Mouse (Mus musculus) liver, embryonic 12.5 days (tissue): ENCODE measurements around the gene Hras. TPM values are rescaled to one million over a fixed set of nuclear protein-coding genes. Genes with fewer than 3 reads are reported as not detected.
A peak's percentile ranks its signal among the peaks of the same experiment; 100 is the strongest.

Experiments
- ATAC-seq: fragments of 200-750 bp; cut with Nextera tagmentation; 2 replicates; pipeline ENCODE4 v1.8.0; 2017; ENCODE audit warnings: moderate number of reproducible peaks, mild to moderate bottlenecking, moderate library complexity
- H3K27ac ChIP-seq: fragments of 300-500 bp; sonication (generic); 2 replicates; pipeline ENCODE4 v1.5.1; 2016; ENCODE audit warnings: mild to moderate bottlenecking
- H3K27me3 ChIP-seq: fragments of 300-500 bp; sonication (generic); replicated peaks from 2 replicates; pipeline ENCODE4 v1.6.1; 2016; ENCODE audit warnings: mild to moderate bottlenecking, moderate library complexity
- H3K36me3 ChIP-seq: fragments of 300-500 bp; sonication (generic); 2 replicates; pipeline ENCODE4 v1.6.1; 2016; ENCODE audit warnings: mild to moderate bottlenecking, moderate library complexity
- H3K4me1 ChIP-seq: fragments of 300-500 bp; sonication (generic); 2 replicates; pipeline ENCODE4 v1.6.1; 2016
- H3K4me2 ChIP-seq: fragments of 300-500 bp; sonication (generic); 2 replicates; pipeline ENCODE4 v1.6.1; 2016; ENCODE audit warnings: mild to moderate bottlenecking, moderate library complexity
- H3K4me3 ChIP-seq: fragments of 300-500 bp; sonication (generic); 2 replicates; pipeline ENCODE4 v1.5.1; 2016; ENCODE audit warnings: mild to moderate bottlenecking, moderate library complexity
- H3K9ac ChIP-seq: fragments of 300-500 bp; sonication (generic); 2 replicates; pipeline ENCODE4 v1.6.1; 2016; ENCODE audit warnings: mild to moderate bottlenecking, moderate library complexity
- H3K9me3 ChIP-seq: fragments of 300-500 bp; sonication (generic); replicated peaks from 2 replicates; pipeline ENCODE4 v1.6.1; 2016; ENCODE audit warnings: mild to moderate bottlenecking, moderate library complexity
- WGBS: fragments of 180-500 bp; shearing (Covaris S2); methylation state at CpG from one replicate; pipeline ENCODE4 v1.1.7; 2016; ENCODE audit not compliant: insufficient replicate concordance; 5-methylcytosine and 5-hydroxymethylcytosine counted together
- polyA plus RNA-seq: library from polyadenylated mRNA; unstranded; fragments of >200 nt; fragmentation: Nextera tagmentation; extraction: Ambion mirVana; gene quantifications from 2 replicates; pipeline ENCODE4 v1.2.1, GENCODE M21; 2016

Gene Hras
- polyA plus RNA-seq, 1 experiment from 2014 or later, result 125 TPM

- Histone ChIP-seq H3K4me3 (peak within 1 kb of the TSS; percentile 70), H3K4me1 (peaks cover 61% of the 10 kb centered on the region), H3K4me2 (peak within 1 kb of the TSS; percentile 79), H3K27ac (peak within 1 kb of the TSS; percentile 82), H3K36me3 (no peaks in the 10 kb centered on the region), H3K9me3 (no peaks in the 10 kb centered on the region), H3K9ac (peak within 1 kb of the TSS; percentile 76), H3K27me3 (peaks cover 4% of the 10 kb centered on the region; the same call in 1 of the 2 replicates)
- peak; percentile 88 for ATAC-seq
- WGBS, result 3% methylated on average over 55 of the region's 55 CpGs
Measured at GRCm38 (mm10) chr7:141172116-141173006, 21.4 kb downstream of the Hras start, which contains the start of gene Rnh1. Gene Rnh1 (minus strand): TSS chr7:141172857.

DNA sequence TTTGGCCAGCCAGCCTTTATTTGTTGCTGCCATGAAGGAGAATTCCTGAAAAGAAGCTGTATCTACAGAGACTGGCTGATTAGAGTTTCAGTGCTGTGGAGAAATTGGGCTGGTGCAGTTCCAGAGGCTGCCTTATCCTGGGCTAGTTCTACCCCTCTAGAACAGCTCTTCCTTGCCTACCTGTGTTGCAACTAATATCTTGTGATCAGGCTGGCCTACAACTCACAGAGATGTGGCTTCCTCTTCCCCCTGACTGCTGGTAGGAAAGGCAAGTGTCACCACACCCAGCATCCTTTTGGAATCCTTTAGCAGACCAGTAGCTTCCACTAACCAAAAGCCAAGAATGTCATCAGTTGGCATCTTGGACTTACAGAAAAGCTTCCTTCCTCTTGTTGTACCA, 23.9 kb downstream of the Hras start:
- Histone ChIP-seq H3K27me3 (no peaks in the 10 kb centered on the region), H3K36me3 (peaks cover 16% of the 10 kb centered on the region), H3K27ac (peak overlapping the region; percentile 85), H3K4me2 (peak overlapping the region; percentile 38; the same call in 1 of the 2 replicates), H3K4me3 (no peak overlapping the region), H3K9ac (peak overlapping the region; percentile 42), H3K9me3 (no peaks in the 10 kb centered on the region), H3K4me1 (peaks cover 68% of the 10 kb centered on the region)
- no peak for ATAC-seq

DNA sequence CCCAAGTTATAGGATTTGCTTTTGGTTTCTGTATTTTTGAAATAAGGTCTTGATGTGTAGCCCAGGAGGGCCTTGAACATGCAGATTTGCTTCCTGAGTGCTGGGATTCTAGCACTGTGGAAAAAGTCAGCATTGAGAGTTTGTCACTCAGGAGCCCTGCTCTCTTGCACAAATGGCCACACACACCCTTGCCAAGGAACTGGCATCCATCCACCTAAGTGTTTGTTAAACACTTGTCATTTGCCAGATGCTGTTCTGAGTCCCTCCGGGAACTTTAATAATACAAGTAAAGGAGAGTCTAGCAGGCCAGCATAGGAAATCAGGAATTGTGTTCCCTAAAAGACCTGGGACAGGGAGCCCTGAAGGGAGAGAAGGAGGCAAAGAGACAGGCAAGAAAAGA, 24.5 kb downstream of the Hras start:
- no peak for ATAC-seq
- Histone ChIP-seq H3K4me2 (peak overlapping the region; percentile 92), H3K36me3 (peaks cover 22% of the 10 kb centered on the region), H3K9me3 (no peaks in the 10 kb centered on the region), H3K4me1 (peaks cover 68% of the 10 kb centered on the region), H3K4me3 (no peak overlapping the region), H3K9ac (peak overlapping the region; percentile 13; the same call in 1 of the 2 replicates), H3K27ac (peak overlapping the region; percentile 85), H3K27me3 (no peaks in the 10 kb centered on the region)
- WGBS, result 89% methylated on average over 1 of the region's 1 CpGs

DNA sequence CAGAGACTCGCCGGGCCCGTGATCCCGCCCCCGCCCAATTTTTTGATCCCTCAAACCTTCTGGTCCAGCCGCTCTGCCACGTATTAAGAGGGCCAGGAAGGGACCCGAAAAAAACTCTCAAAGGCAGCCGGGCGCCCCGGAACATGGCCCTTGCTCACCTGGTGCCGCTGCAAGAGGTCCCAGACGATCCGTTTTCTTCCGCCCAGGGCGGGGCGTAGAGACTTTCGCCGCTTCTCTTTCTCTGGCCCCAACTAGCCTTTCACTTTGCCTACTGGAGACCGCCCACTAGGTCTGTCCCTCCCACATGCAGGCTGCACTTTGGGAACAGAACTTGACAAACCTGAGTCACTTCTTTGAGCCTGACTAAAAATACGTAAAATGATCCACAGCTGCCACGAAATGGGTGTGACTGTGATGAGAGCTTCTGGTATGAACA, 25.3 kb downstream of the Hras start:
- Histone ChIP-seq H3K27ac (peak overlapping the region; percentile 85), H3K4me1 (peaks cover 67% of the 10 kb centered on the region), H3K9ac (peak overlapping the region; percentile 80), H3K27me3 (no peaks in the 10 kb centered on the region), H3K4me3 (peak overlapping the region; percentile 67), H3K4me2 (peak overlapping the region; percentile 92), H3K9me3 (no peaks in the 10 kb centered on the region), H3K36me3 (peaks cover 30% of the 10 kb centered on the region)
- peak; percentile 63 for ATAC-seq
- 2% methylated on average over 22 of the region's 22 CpGs for WGBS

DNA sequence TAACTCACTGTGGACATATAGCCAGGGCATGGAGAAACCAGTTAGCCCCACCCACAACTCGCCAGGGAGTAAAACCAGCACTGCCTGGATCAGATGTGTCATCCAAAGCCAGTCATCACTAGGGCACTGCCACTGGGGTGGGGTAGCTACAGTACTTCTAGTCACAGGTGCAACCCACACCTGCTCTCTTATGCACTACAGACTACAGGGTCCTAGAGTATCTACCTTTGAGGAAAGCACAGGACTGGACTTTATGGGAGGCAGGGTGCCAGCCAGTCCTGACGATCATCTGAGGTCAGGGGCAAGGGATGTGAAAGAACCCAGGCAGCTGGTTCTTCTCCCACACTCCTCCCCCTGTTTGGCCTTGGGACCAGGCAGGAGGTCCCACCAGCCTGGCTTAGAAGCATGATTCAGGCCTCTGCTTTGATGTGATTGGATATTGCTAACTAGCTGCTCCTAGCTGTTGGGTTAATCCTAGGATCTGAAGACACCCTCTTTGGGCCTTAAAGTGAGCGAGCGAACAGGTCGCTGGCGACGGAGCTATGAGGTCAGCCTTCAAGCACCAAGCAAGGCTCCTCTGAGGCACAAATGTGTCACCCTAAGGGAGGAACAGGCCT, 25.8 kb downstream of the Hras start:
- Histone ChIP-seq H3K9ac (peak overlapping the region; percentile 80), H3K9me3 (no peaks in the 10 kb centered on the region), H3K36me3 (peaks cover 35% of the 10 kb centered on the region), H3K4me1 (peaks cover 62% of the 10 kb centered on the region), H3K27ac (peak overlapping the region; percentile 85), H3K4me2 (peak overlapping the region; percentile 92), H3K4me3 (peak overlapping the region; percentile 67), H3K27me3 (no peaks in the 10 kb centered on the region)
- WGBS, result 11% methylated on average over 7 of the region's 7 CpGs
- ATAC-seq, result peak; percentile 23

DNA sequence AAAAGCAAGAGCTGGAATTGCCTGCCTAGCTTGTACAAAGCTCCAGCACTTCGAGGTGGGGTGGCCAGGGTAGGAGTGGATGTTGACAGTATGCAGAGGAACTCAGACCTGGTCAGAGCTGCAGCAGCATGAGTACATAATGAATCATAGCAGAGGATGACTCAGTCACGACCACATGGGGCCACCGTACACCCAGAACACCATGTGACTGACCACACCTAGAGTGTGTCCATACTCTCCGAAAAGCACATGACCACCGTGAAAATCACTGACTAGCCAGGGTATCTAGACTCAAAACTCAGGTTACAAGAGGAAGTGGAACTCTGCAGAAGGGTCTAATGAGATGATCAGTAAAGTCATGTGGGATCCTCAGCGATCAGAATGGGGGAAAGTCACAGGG, 29.0 kb downstream of the Hras start:
- H3K27ac ChIP-seq, result 0 out of 2 replicates have a peak overlapping the region, but pooled peaks have one; percentile 33
- 60% methylated on average over 6 of the region's 6 CpGs for WGBS
- H3K9me3 ChIP-seq, result no peaks in the 10 kb centered on the region
- no peak for ATAC-seq
- no peak overlapping the region for H3K4me3 ChIP-seq
- H3K36me3 ChIP-seq, result peaks cover 65% of the 10 kb centered on the region
- 0 out of 2 replicates have a peak overlapping the region, but pooled peaks have one; percentile 20 for H3K9ac ChIP-seq
- H3K27me3 ChIP-seq, result no peaks in the 10 kb centered on the region
- H3K4me1 ChIP-seq, result peaks cover 34% of the 10 kb centered on the region
- H3K4me2 ChIP-seq, result no peak overlapping the region

- H3K9me3 ChIP-seq, result no peaks in the 10 kb centered on the region
- H3K36me3 ChIP-seq, result peaks cover 70% of the 10 kb centered on the region
- H3K4me3 ChIP-seq, result no peak overlapping the region
- H3K9ac ChIP-seq, result 0 out of 2 replicates have a peak overlapping the region, but pooled peaks have one; percentile 20
- 89% methylated on average over 7 of the region's 7 CpGs for WGBS
- no peak overlapping the region for H3K4me2 ChIP-seq
- H3K27me3 ChIP-seq, result no peaks in the 10 kb centered on the region
- H3K27ac ChIP-seq, result 0 out of 2 replicates have a peak overlapping the region, but pooled peaks have one; percentile 33
- no peak for ATAC-seq
- H3K4me1 ChIP-seq, result peaks cover 30% of the 10 kb centered on the region
Measured at GRCm38 (mm10) chr7:141164397-141164796, 29.4 kb downstream of the Hras start.

- no peak overlapping the region for H3K27ac ChIP-seq
- no peak overlapping the region for H3K4me2 ChIP-seq
- ATAC-seq, result no peak
- H3K9ac ChIP-seq, result no peak overlapping the region
- H3K4me1 ChIP-seq, result 0 out of 2 replicates have a peak, but pooled peaks cover 4% of the 10 kb centered on the region
- 94% methylated on average over 9 of the region's 9 CpGs for WGBS
- H3K27me3 ChIP-seq, result no peaks in the 10 kb centered on the region
- peaks cover 97% of the 10 kb centered on the region for H3K36me3 ChIP-seq
- no peaks in the 10 kb centered on the region for H3K9me3 ChIP-seq
- H3K4me3 ChIP-seq, result no peak overlapping the region
Measured at GRCm38 (mm10) chr7:141155362-141155761, 38.4 kb downstream of the Hras start.

DNA sequence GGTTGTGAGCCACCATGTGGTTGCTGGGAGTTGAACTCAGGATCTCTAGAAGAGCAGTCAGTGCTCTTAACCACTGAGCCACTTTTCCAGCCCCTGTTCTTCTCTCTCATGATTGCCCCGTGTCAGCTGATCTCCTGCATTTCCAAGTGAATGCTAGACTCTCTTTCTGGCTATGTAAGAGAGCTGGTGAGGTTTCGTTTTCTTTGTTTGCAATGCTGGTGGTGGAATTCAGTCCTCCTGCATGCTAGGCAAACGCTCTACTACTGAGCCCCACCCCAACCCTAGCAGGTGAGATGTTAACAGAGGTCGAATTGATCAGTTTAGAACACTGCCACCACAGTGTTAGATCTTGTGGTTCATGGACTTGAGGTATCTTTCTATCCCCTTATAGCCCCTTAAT, 45.2 kb downstream of the Hras start:
- H3K4me2 ChIP-seq, result no peak overlapping the region
- H3K9ac ChIP-seq, result no peak overlapping the region
- H3K9me3 ChIP-seq, result no peaks in the 10 kb centered on the region
- peak overlapping the region; percentile 86; the same call in 1 of the 2 replicates for H3K27ac ChIP-seq
- H3K4me1 ChIP-seq, result peaks cover 46% of the 10 kb centered on the region
- 71% methylated on average over 4 of the region's 4 CpGs for WGBS
- H3K36me3 ChIP-seq, result peaks cover 99% of the 10 kb centered on the region
- no peak overlapping the region for H3K4me3 ChIP-seq
- no peak for ATAC-seq
- no peaks in the 10 kb centered on the region for H3K27me3 ChIP-seq

DNA sequence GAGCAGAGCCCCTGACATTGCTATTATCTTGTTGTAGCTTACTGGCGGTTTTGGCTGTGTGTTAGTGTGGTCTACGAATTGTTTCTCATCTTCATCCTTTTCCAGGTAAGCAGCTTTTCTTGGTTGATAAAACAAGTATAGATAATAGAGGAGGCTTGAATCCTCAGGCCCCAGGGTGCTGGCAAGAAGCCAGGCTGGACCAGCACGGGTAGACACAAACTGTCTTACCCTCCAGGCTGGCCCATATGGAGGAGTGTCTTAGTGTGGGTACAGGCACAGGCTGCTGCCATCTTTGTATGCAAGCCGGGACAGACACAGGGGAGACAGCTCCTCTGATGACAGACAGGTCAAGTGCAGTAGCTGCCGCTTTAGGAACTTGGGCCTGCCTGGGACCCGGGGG, 46.8 kb downstream of the Hras start:
- H3K4me3 ChIP-seq, result peak overlapping the region; percentile 14; the same call in 1 of the 2 replicates
- peak overlapping the region; percentile 45 for H3K4me2 ChIP-seq
- 62% methylated on average over 6 of the region's 6 CpGs for WGBS
- no peaks in the 10 kb centered on the region for H3K9me3 ChIP-seq
- H3K36me3 ChIP-seq, result peaks cover 99% of the 10 kb centered on the region
- peak overlapping the region; percentile 52 for H3K9ac ChIP-seq
- ATAC-seq, result peak; percentile 18; the same call in 1 of the 2 replicates
- H3K27me3 ChIP-seq, result no peaks in the 10 kb centered on the region
- H3K27ac ChIP-seq, result peak overlapping the region; percentile 86
- H3K4me1 ChIP-seq, result peaks cover 62% of the 10 kb centered on the region

- peaks cover 99% of the 10 kb centered on the region for H3K36me3 ChIP-seq
Measured at GRCm38 (mm10) chr7:141146043-141146595, 47.7 kb downstream of the Hras start.

More at GRCm38 (mm10) chr7:141146043-141146595, 47.7 kb downstream of the Hras start:
- Histone ChIP-seq H3K4me3 (peak overlapping the region; percentile 14; the same call in 1 of the 2 replicates), H3K4me1 (peaks cover 71% of the 10 kb centered on the region), H3K9ac (peak overlapping the region; percentile 53), H3K27ac (peak overlapping the region; percentile 86), H3K4me2 (peak overlapping the region; percentile 45), H3K27me3 (no peaks in the 10 kb centered on the region), H3K9me3 (no peaks in the 10 kb centered on the region)
- 71% methylated on average over 12 of the region's 12 CpGs for WGBS
- ATAC-seq, result peak; percentile 87
